Mouse (Mus musculus) forebrain, embryonic 15.5 days (tissue): ENCODE data around the gene Gpnmb. TPM values are rescaled to one million over a fixed set of nuclear protein-coding genes. Genes with fewer than 3 reads are reported as not detected.

Experiments
- ATAC-seq: fragments of 200-750 bp; cut with Nextera tagmentation; replicated peaks from 2 replicates; pipeline ENCODE4 v1.8.0; 2017; ENCODE audit warnings: mild to moderate bottlenecking, moderate TSS enrichment, moderate library complexity
- H3K27ac ChIP-seq: fragments of 300-500 bp; sonication (generic); replicated peaks from 2 replicates; pipeline ENCODE4 v1.5.1; 2015; ENCODE audit warnings: mild to moderate bottlenecking, inconsistent platforms
- H3K27me3 ChIP-seq: fragments of 300-500 bp; sonication (generic); 2 replicates; pipeline ENCODE4 v1.6.1; 2015; ENCODE audit warnings: inconsistent platforms
- H3K36me3 ChIP-seq: fragments of 300-500 bp; sonication (generic); 2 replicates; pipeline ENCODE4 v1.6.1; 2015; ENCODE audit warnings: mild to moderate bottlenecking, inconsistent platforms
- H3K4me1 ChIP-seq: fragments of 300-500 bp; sonication (generic); 2 replicates; pipeline ENCODE4 v1.6.1; 2015; ENCODE audit warnings: inconsistent platforms
- H3K4me2 ChIP-seq: fragments of 300-500 bp; sonication (generic); replicated peaks from 2 replicates; pipeline ENCODE4 v1.6.1; 2015; ENCODE audit warnings: mild to moderate bottlenecking, inconsistent platforms
- H3K4me3 ChIP-seq: fragments of 300-500 bp; sonication (generic); 2 replicates; pipeline ENCODE4 v1.5.1; 2015; ENCODE audit warnings: mild to moderate bottlenecking, inconsistent platforms
- H3K9ac ChIP-seq: fragments of 300-500 bp; sonication (generic); replicated peaks from 2 replicates; pipeline ENCODE4 v1.6.1; 2015; ENCODE audit warnings: mild to moderate bottlenecking, inconsistent platforms
- H3K9me3 ChIP-seq: fragments of 300-500 bp; sonication (generic); 2 replicates; pipeline ENCODE4 v1.6.1; 2016; ENCODE audit warnings: inconsistent platforms
- WGBS: fragments of 180-500 bp; shearing (Covaris S2); methylation state at CpG from one replicate; pipeline ENCODE4 v1.1.7; 2015; ENCODE audit warnings: mixed read lengths; 5-methylcytosine and 5-hydroxymethylcytosine counted together
- polyA plus RNA-seq: library from polyadenylated mRNA; unstranded; fragments of >200 nt; fragmentation: Nextera tagmentation; extraction: Ambion mirVana; gene quantifications from 2 replicates; pipeline ENCODE4 v1.2.1, GENCODE M21; 2015

Gpnmb gene
- polyA plus RNA-seq, 1 experiment from 2014 or later: 0.47 TPM

DNA sequence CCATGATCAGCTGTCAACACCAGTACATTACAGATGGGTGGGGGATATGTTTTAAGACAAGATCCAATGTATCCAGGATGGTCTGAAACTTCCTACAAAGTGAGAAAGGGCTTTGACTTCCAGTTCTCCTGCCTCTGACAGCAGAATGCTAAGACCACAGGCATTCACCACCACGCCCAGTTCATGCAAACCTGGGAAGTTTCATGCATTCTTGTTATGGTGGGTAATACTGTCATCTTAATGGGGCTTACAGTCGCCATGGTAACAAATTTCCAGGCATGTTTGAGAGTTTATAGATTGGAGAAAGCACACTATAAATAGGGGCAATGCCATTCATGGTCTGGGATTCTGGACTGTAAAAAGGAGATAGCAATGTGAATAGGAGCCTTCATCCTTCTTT, 72.8 kb downstream of the Gpnmb start:
- Histone ChIP-seq H3K36me3 (peaks cover 30% of the 10 kb centered on the region; the same call in 1 of the 2 replicates), H3K4me3 (no peak overlapping the region)
- 89% methylated on average over 2 of the region's 2 CpGs for WGBS

DNA sequence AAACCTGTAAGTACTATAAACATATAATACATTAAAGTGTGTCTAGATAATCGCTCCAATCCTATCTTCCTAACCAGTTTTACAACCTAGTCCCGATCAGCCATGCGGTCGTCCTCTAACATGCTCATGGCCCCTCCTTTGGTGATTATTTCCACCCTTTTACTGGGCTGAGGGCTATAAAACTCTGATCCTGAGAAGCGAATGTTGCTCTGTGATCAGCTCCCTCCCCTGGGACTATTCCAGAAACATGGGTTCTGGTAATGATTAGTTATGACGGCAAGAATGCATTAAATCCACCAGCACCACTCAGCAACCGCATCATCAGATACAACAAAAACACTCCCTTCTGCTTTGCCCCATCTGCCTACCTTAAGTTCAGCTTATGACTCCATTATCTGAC, 77.5 kb downstream of the Gpnmb start:
- Histone ChIP-seq H3K36me3 (peaks cover 12% of the 10 kb centered on the region; the same call in 1 of the 2 replicates), H3K4me1 (0 out of 2 replicates have a peak, but pooled peaks cover 3% of the 10 kb centered on the region), H3K27me3 (no peaks in the 10 kb centered on the region), H3K27ac (no peak overlapping the region), H3K4me3 (no peak overlapping the region), H3K9me3 (no peaks in the 10 kb centered on the region), H3K9ac (no peak overlapping the region), H3K4me2 (no peak overlapping the region)
- ATAC-seq: no peak
- 97% methylated on average over 7 of the region's 7 CpGs for WGBS

More for the DNA sequence above, 72.8 kb downstream of the Gpnmb start:
- no peak for ATAC-seq
- no peaks in the 10 kb centered on the region for H3K27me3 ChIP-seq
- H3K4me1 ChIP-seq: no peaks in the 10 kb centered on the region
- H3K4me2 ChIP-seq: no peak overlapping the region
- H3K9me3 ChIP-seq: no peaks in the 10 kb centered on the region
- no peak overlapping the region for H3K9ac ChIP-seq
- H3K27ac ChIP-seq: no peak overlapping the region

- no peaks in the 10 kb centered on the region for H3K27me3 ChIP-seq
- 96% methylated on average over 6 of the region's 6 CpGs for WGBS
- H3K4me1 ChIP-seq: peaks cover 4% of the 10 kb centered on the region; the same call in 1 of the 2 replicates
- no peak overlapping the region for H3K4me2 ChIP-seq
- H3K9me3 ChIP-seq: no peaks in the 10 kb centered on the region
- H3K9ac ChIP-seq: no peak overlapping the region
- peaks cover 12% of the 10 kb centered on the region; the same call in 1 of the 2 replicates for H3K36me3 ChIP-seq
- no peak overlapping the region for H3K27ac ChIP-seq
- H3K4me3 ChIP-seq: no peak overlapping the region
- ATAC-seq: no peak
Observed at GRCm38 (mm10) chr6:49114457-49114856, 78.1 kb downstream of the Gpnmb start.

GRCm38 (mm10) chr6:49115550-49115949, 79.2 kb downstream of the Gpnmb start:
- peaks cover 10% of the 10 kb centered on the region for H3K4me1 ChIP-seq
- no peak overlapping the region for H3K4me2 ChIP-seq
- no peaks in the 10 kb centered on the region for H3K27me3 ChIP-seq
- no peak for ATAC-seq
- H3K9ac ChIP-seq: no peak overlapping the region
- H3K9me3 ChIP-seq: no peaks in the 10 kb centered on the region
- WGBS: 91% methylated on average over 5 of the region's 5 CpGs
- H3K27ac ChIP-seq: no peak overlapping the region
- peaks cover 12% of the 10 kb centered on the region; the same call in 1 of the 2 replicates for H3K36me3 ChIP-seq
- H3K4me3 ChIP-seq: no peak overlapping the region

- H3K27me3 ChIP-seq: no peaks in the 10 kb centered on the region
- no peak overlapping the region for H3K9ac ChIP-seq
- H3K27ac ChIP-seq: no peak overlapping the region
- no peak for ATAC-seq
- H3K4me2 ChIP-seq: no peak overlapping the region
- H3K4me1 ChIP-seq: peaks cover 10% of the 10 kb centered on the region
- 90% methylated on average over 8 of the region's 8 CpGs for WGBS
- no peaks in the 10 kb centered on the region for H3K9me3 ChIP-seq
- H3K36me3 ChIP-seq: peaks cover 12% of the 10 kb centered on the region; the same call in 1 of the 2 replicates
- no peak overlapping the region for H3K4me3 ChIP-seq
Observed at GRCm38 (mm10) chr6:49116241-49116640, 79.9 kb downstream of the Gpnmb start.

GRCm38 (mm10) chr6:49118446-49118845, 82.1 kb downstream of the Gpnmb start:
- no peak overlapping the region for H3K9ac ChIP-seq
- H3K4me2 ChIP-seq: no peak overlapping the region
- H3K27me3 ChIP-seq: no peaks in the 10 kb centered on the region
- H3K9me3 ChIP-seq: no peaks in the 10 kb centered on the region
- no peak overlapping the region for H3K4me3 ChIP-seq
- peaks cover 14% of the 10 kb centered on the region; the same call in 1 of the 2 replicates for H3K36me3 ChIP-seq
- 80% methylated on average over 8 of the region's 8 CpGs for WGBS
- no peak overlapping the region for H3K27ac ChIP-seq
- H3K4me1 ChIP-seq: peaks cover 10% of the 10 kb centered on the region
- no peak for ATAC-seq

- peaks cover 10% of the 10 kb centered on the region for H3K4me1 ChIP-seq
- H3K4me2 ChIP-seq: no peak overlapping the region
- H3K36me3 ChIP-seq: peaks cover 9% of the 10 kb centered on the region; the same call in 1 of the 2 replicates
- WGBS: 69% methylated on average over 1 of the region's 1 CpGs
- H3K9ac ChIP-seq: 0 out of 2 replicates have a peak overlapping the region, but pooled peaks have one; percentile 13
- H3K27ac ChIP-seq: no peak overlapping the region
- no peak for ATAC-seq
- H3K4me3 ChIP-seq: no peak overlapping the region
- H3K9me3 ChIP-seq: no peaks in the 10 kb centered on the region
- no peaks in the 10 kb centered on the region for H3K27me3 ChIP-seq
Observed at GRCm38 (mm10) chr6:49119462-49120135, 83.3 kb downstream of the Gpnmb start.

DNA sequence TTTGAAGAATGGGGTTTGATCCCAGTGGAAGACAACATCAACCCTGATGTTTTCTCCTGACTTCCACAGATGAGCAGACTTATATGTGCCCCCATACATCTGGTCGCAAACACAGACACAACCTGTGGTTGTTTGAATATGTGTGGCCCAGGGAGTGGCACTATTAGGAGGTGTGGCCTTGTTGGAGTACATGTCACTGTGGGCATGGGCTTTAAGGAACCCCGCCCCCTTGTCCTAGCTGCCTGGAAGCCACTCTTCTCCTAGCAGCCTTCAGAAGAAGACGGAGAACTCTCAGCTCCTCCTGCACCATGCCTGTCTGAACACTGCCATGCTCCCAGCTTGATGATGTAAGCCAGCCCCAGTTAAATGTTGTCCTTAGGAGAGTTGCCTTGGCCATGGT, 84.0 kb downstream of the Gpnmb start:
- Histone ChIP-seq H3K27me3 (no peaks in the 10 kb centered on the region), H3K27ac (no peak overlapping the region), H3K9ac (no peak overlapping the region), H3K4me1 (peaks cover 10% of the 10 kb centered on the region), H3K4me2 (no peak overlapping the region), H3K4me3 (no peak overlapping the region), H3K36me3 (peaks cover 6% of the 10 kb centered on the region; the same call in 1 of the 2 replicates), H3K9me3 (no peaks in the 10 kb centered on the region)
- ATAC-seq: no peak
- 92% methylated on average over 3 of the region's 3 CpGs for WGBS

Other genes starting within 250 kb of the Gpnmb start
- 11.1 and 11.2 TPM in 2 replicates for gene Tmem176a, start 195.6 kb upstream of the Gpnmb start, polyA plus RNA-seq
- gene Tmem176b, start 195.1 kb upstream of the Gpnmb start, polyA plus RNA-seq: 85.0 and 90.2 TPM in 2 replicates
- not detected in 2 replicates for gene Aoc1, start 163.7 kb upstream of the Gpnmb start, polyA plus RNA-seq
- not detected in 2 replicates for gene 1600015I10Rik, start 106.7 kb upstream of the Gpnmb start, polyA plus RNA-seq
- gene Doxl2, start 61.6 kb upstream of the Gpnmb start, polyA plus RNA-seq: not detected in 2 replicates
- gene Svs1, start 49.7 kb upstream of the Gpnmb start, polyA plus RNA-seq: not detected in 2 replicates
- gene Malsu1, start 37.2 kb downstream of the Gpnmb start, polyA plus RNA-seq: 67.4 and 69.2 TPM in 2 replicates
- 36.5 and 39.8 TPM in 2 replicates for gene Igf2bp3, start 178.4 kb downstream of the Gpnmb start, polyA plus RNA-seq
- 147 and 152 TPM in 2 replicates for gene Tra2a, start 227.5 kb downstream of the Gpnmb start, polyA plus RNA-seq